Mouse (Mus musculus) liver, adult (tissue): ENCODE results near the gene Pole4.

Experiments
- GATA4 ChIP-seq: IDR thresholded peaks from 2 replicates; pipeline ENCODE4 v1.6.1; 2014; ENCODE audit warnings: mild to moderate bottlenecking, low read length; ENCODE audit not compliant: insufficient replicate concordance

The Pole4 gene

DNA sequence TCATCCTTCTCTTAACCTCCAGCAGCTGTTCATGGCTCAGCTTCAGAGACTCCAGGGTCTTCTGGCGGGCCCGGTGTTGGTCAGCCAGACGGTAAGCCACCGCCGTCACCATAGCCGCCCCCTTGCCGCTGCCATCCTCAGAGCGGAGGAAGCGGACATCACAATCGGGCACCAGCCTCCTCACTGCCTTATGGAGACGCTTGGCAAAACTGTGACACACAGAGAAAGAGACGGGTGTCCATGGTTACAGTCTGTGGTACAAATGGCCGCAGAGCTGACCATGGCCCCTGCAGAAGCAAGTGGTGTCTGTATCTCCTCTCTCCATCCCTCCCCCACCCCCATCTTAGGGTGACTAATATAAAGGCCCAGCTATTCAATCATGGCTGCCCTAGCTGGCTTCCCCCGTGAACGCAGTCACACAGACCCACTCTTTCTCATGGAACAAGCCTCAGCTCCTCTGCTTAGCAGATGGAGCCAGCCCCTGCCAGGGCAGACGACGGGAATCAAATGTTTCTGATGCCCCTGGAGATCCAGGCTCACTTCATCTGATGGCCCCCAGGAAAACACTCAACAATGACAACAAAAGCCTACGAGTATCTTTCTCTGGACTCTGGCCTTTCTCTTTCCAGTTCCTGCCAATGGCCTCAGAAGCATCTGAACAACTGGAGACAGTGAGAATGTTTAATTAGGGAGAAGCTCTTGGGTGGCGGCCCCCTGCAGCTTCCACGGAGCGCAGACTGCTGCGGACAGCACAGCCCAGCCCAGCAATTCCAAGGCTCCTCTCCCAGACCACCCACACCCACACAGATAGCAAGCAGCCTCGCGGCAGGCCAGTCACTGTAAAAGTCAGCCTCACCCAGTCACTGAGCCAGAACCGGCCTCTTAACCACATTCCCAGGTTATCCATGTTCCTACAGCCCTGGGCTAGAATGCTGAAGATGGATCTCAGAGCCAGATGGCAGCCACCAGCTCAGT lies 31.7 kb upstream of the Pole4 start:
- no peak for TF ChIP-seq GATA4

DNA sequence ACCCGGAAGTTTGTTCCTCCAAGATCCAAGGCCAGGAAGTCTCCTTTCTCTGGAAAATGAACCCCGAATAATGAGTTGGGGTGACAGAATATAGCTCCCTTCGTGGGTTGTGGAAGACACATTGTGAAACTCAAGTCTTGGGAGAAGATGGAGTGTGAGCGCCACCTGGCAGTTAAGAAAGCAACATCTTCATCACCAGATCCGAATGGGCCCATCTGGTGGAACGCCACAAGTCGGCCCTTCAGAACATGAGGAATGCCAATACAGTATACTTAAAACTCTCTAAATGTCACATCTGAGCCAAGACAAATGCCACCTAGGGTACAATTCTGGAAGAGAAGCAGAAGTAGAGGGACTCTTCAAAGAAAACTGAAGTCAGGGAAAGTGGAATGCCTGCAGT lies 30.2 kb upstream of the Pole4 start:
- TF ChIP-seq GATA4: no peak

DNA sequence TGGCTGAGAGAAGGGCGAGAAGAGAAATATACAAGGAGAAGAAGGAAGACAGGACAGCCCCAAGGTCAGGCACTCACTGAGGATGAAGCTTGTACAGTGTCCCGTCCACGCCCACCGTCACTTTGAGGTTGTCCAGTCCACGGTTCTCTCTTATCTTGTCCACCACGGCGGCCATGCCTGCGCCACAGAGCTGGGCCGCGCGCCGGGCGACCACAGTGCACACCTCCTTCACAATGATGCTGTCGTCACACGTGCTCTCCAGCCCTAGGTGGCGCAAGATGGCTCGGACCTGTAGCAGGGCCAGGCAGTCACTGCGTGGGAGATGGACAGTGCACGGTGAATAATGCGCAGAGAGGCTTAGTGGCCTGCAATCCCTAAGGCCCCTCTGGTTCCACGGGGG lies 23.5 kb upstream of the Pole4 start:
- no peak for TF ChIP-seq GATA4

DNA sequence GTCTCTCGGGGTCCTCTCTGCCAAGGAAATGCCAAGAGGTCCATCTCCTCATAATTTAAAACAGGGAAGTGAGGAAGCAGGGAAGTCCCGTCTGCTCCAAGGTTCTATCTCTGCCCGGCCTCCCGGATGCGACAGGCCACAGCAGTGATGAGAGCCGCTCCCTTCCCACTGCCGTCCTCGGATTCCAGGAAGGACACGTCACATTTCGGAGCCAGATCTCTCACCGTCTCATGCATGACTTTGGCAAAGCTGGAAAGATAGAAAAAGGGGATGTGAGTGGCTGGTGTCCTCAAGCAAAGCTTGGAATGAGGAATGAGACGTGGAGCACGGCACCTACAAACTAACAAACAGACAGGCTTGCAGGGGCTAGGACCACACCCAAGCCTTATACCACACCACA lies 22.0 kb upstream of the Pole4 start:
- no peak for TF ChIP-seq GATA4

DNA sequence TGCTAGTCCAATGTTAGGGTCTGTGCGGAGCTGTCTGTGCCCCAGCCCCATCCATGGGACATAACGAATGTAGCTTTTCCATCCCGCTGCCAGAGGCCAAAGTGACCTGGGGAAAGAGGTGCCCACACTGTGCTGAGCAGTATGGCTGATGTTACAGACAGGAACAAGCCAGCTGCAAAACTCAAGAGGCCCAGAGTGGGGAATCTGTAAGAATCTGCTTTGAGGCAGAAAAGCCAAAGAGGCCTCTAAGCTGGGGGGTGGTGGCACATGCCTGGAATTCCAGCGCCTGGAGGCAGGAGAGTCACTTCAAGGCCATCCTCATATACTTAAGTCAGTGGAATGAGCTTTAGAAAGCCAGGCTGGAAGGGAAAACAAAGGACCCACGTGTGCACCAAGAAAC lies 18.2 kb upstream of the Pole4 start:
- TF ChIP-seq GATA4: no peak

DNA sequence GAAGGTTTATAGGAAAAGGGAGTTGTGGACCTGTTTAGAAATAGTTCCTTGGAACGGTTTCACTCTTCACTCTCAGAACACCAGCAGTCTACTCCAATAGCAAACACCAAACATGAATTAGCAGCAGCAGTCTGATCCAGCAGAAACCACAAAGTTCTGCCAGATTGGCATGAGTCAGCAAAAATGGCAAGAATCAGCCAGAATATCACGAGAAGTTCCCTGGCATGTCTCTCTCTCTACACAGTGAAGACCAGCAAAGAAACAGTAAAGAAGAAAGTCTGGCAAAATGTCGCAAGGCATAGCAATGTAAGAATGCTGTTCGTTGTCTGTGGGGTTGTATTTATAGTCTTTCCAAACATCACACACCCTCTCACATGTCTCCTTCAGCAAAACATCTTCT lies 11.0 kb upstream of the Pole4 start:
- TF ChIP-seq GATA4: no peak

DNA sequence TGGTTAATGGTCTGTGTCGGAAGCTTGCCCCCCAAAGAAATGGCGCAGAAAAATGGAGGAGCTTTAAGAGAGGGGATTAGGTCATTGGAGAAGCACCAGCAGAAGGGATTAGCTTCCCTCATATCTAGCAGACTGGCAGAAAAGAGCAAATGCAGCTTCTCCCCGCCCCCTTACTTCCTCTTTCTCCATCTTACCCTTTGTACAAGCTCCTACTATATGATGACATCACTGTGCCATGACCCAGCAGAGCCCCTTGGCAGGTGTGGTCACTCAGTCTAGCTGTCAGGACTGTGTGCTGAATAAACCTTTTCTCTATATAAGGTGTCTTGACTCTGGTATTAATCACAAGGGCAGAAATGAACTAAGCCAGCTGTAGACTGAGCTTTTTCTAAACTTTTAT lies 10.5 kb upstream of the Pole4 start:
- no peak for TF ChIP-seq GATA4

DNA sequence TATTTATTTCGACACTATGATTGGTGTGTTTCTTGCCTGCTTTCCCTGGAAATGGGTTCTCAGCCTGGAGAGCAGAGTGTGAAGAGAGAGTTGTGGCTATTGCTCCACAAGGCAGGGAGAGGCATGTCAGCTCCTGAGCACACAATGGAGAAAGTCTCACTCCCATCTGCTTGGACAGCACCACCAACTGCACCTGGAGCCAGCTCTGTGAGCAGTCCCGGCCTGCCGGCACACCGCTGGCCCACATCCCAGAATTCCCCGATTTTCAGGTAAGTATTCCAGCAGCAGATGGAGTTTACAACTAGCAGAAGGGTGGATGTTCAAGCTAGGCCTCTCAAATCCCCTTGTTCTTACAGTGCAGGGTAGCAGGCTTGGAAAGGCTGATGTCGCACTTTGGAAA lies 10.1 kb upstream of the Pole4 start:
- no peak for TF ChIP-seq GATA4

DNA sequence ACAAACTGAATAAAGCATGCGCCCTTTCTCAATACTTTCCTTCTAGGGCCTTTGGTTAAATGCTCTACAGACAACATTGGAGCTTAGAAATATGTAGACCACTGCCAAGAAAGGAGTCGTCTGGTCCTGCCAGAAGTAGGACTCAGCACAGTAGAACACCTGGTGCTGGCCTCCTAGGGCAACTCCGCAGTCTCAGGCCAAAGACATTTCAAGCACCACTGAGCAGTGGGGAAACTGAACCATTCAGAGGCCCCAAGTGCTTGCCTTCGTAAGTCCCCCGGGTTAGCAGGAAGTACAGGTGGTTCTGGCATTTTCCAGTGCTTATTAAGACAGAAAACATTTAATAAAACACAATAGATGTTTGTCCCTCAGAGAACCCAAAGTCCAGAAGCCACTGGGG lies 9.7 kb upstream of the Pole4 start:
- no peak for TF ChIP-seq GATA4

DNA sequence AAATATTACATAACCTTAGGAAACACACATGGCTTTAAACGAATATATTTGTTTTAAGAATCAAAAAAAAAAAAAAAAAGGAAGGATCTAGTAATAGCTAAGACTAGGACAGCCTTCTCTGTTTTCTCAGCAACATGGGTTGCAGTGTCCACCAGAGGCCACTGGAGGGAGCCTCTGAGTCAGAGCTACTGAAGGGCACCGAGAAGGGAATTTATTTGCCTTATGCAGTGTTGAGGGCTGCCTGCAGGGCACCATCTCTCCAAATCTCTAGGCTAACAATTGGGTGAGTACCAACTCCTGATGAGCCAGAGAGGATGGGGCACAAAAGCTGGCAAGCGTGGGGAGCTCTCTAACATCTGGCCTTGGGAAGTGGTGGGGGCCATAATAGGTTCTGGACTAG lies 9.1 kb upstream of the Pole4 start:
- TF ChIP-seq GATA4: no peak

DNA sequence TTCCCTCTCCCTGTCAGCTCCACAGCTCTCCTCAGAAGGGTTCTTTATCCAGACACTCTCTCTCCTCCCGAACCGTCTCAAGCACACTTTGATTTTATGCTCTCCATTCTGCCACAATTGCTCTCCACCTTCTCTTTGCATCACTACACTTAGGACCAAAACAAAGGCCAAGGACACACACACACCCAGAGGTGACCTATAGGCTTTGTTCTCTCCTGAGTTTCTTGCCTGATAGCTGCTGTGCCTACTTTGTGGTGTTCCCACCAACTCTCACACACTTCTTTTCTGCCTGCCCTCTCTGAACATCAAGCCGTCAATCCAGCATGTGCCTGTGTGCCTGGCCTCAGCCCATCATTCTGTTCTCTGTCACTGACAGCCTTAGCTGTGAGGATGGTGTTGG lies 2.6 kb upstream of the Pole4 start:
- TF ChIP-seq GATA4: no peak

DNA sequence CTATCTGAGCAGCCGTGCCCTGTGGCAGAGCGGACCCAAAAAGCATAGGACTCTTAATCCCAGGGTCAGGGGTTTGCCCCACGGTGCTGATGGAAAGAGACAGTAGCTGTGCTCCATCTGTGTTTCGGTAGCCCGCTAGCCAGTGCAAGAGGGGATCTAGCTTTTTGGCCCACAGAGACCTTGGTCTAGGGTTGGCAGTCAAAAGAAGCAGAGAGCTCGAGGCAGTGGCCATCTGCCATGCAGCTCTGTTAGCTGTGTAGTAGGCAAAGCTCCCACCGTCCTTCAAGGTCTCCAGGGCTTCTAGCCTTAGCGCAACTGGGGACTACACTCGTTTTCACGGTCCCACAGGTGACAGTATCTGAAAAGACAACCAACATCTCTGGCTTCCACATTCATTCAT lies 2.1 kb upstream of the Pole4 start:
- TF ChIP-seq GATA4: no peak

DNA sequence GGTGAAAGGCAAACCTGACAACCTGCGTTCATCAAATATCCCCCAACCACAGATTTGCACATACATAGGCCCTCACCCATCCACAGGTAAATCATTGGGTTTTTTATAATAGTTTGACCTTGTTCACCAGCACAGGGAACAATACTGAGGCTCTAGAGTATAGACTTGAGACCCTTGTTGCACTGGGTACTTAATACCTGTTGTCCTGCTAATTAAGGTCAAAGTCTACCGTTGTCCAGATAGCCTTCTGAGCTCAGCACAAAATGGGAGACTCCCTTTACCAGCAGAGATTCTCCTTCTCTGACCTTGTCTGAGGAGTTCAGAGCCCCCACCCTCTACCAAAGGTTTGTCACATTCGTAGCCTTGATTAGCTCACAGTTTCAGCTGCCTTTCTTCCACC lies 1.5 kb downstream of the Pole4 start:
- TF ChIP-seq GATA4: no peak

DNA sequence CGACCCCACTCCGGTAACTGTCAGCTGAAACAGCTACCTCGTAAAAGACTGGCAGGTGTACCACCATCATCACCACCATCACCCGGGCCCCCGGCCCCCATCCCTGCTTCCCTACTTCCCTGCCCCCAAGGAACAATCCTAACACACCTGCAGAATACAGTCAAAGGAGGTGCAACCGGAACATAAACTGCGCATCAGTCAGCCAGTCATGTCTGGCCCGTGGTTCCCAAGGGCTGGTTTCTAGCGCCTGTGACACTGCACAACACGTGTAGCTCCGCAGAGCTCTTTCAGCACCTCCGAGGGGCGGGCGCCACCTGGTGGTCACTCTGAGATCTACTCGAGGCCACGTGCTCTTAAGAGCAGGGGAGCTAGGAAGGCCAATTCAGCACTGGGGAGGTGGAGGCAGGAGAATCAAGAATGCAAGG lies 2.6 kb downstream of the Pole4 start:
- no peak for TF ChIP-seq GATA4

DNA sequence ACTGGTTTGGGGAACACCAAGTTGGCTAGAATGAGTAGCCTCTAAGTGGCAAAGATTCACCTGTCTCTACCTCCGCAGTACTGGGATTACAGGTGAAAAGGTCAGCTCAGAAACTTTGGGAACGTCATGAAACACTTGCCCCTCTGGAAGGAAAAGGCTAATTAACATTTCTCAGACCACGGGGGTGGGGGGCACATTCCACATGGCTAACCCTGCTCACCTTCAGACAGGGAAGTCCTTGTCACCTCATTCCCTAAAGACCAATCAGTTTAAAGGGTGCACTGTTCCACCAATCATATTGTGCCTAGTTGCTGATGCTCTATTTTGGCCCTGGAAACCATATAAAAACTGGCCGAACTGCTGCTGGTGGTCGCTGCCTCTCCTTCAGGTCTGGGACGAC lies 3.9 kb downstream of the Pole4 start:
- TF ChIP-seq GATA4: no peak

DNA sequence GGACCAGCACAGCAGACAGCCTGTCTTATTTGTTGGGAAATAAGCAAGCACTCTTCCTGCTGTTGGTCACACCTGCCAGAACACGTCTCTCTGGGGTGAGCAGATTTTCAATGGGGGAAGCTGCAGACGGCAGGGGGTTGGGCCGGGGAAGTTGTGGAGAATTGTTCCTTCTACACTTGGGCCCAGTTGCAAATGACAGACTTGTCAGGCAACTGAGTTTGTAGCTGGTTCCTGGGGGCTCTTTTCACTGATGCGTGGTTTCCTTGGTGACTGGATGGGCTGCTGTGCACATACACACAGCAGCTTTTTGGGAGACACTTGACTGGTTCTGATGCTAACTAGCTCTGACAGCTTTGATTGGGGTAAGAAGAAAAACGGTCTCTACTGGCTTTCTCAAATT lies 5.3 kb downstream of the Pole4 start:
- TF ChIP-seq GATA4: no peak

DNA sequence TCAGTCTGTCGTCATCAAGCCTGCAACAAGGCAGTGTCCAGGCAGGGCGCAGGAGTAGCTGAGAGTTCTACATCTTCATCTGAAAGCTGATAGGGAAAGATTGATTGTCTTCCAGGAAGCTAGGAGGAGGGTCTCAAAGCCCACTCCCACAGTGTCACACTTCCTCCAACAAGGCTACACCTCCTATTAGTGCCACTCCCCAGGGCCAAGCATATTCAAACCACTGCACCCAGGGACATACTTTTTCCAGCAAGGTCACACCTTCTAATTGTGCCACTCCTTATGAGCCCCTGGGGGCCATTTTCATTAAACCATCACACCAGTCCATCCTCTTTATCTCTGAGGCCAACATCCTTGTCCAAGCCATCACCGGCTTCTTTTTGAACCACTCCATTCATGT lies 8.4 kb downstream of the Pole4 start:
- TF ChIP-seq GATA4: no peak
